Mouse (Mus musculus): ENCODE results near the gene Sufu. TPM values are rescaled to one million over a fixed set of nuclear protein-coding genes. Genes with fewer than 3 reads are reported as not detected.
A peak's percentile ranks its signal among the peaks of the same experiment; 100 is the strongest.

Sufu gene
- total RNA-seq, 1 experiment from 2014 or later: 21.3 TPM

DNA sequence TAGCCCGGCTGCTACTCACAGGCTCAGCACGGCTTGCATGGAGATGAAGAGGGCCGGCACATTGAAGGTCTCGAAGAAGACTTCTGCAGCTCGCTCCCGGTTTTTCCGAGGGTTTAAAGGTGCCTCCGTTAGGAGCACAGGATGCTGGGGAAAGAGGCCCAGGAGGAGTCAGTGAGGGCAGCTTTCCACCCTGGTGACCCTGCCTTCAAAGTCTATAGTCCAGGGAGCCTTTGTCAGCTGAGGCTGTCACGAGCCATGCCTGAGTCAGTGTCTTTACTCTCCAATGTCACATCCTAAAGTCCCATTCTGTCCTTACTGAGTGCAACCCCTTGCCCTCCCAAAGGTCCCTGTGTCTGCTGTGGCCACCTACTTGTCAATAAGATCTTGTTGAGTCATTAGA is 14.4 kb upstream of the Sufu start:
- ATAC-seq (ENCODE audit: extremely low read depth, insufficient number of reproducible peaks, low FRiP score, poor library complexity, severe bottlenecking): no peak

DNA sequence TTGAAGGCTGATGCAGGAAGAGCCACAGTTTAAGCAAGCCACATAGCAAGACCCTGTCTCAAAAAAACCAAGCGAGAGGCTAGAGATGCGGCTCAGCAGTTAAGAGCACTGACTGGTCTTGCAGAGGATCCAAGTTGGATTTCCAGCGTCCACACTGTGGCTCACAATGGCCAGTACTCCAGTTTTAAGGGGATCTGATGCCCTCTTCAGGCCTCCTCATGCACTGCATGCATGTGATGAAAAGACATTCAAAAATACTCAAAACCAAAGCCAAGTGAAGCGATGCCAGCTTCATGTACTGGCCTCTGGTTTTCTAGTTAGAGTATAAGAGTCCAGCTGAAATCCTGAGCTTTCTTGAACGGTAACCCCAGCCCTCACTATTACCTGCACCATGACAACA is 6.8 kb upstream of the Sufu start:
- ATAC-seq (ENCODE audit: extremely low read depth, insufficient number of reproducible peaks, low FRiP score, poor library complexity, severe bottlenecking): no peak

DNA sequence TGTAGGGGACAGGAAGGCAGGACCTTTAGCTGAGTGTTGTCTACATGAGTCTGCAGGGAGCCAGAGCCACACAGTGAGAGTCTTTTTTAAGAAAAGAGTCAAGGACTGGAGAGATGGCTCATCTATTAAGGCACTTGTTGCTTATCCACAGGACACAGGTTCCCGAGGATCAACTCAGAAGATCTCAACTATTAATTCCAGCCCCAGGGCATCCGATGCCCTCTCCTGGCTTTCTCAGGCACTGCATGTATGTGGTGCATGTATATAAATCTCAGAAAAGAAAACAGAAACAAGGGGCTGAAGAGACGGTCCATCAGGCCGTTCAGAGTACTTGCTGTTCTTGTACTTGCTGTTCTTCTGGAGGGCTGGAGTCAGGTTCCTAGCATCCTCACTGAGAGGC is 4.7 kb upstream of the Sufu start:
- ATAC-seq (ENCODE audit: extremely low read depth, insufficient number of reproducible peaks, low FRiP score, poor library complexity, severe bottlenecking): no peak

DNA sequence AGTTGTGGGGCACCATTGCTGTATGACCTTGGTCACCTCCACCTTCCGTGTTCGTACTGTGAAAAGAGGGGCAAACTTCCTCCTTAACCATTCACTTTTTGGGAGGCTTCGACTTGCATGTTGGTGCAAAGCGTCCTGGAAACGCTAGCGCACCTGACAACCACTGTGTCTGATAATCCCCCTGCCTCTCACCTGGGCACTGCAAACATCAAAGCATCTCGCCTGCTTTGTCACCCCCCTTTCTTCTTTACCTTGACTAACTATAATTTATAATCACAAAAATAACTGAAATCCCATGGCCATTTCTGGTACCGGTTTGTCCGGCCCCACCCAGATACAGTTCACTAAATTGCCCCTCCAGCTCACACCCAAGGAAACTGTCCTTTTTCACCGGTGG is 2.0 kb upstream of the Sufu start:
- ATAC-seq (ENCODE audit: extremely low read depth, insufficient number of reproducible peaks, low FRiP score, poor library complexity, severe bottlenecking): no peak

DNA sequence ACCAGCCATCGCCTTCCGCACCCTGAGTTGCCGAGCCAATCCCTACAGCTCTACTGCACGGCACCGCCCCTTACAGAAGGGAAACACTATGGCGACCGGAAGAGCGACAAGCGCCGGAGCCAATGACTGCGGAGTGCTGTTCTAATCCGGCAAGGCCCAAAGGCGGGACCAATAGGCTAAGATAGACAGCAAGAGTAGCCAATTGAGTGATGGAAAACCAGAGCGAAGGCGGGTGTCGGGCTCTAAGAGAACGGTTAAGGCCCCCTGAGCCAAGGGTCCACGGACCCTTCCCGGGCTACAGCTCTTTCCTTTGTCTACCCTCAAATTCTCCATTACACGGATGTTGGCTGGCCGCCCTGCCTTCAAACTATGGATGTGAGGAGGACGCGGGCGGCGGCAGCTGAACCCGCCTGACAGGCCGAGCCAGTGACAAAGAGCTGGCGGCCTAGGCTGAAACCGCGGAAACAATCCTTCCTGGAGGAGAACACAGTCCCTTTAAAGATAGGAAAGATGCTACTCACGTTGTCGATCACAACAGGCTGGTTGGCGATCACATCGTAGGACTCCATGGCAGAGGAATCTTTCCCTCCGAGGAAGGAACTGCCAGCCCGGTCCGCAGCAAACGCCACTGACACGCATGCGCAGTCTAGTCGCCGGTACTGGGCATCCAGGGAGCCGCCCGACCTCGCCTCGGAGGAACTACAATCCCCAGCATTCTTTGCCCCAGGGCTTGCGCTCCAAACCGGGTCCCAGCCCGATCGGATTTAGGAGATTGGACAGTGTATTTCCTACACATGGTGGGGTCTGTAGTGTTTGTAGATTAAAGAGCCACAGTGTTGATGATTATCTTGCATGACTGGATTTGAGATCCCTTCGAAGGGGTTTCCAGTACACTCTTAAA is 1.3 kb upstream of the Sufu start, which contains the start of gene Actr1a:
TSS of gene Actr1a (minus strand) at position 640 of the 901 bp plus-strand sequence.
- peak; percentile 82 for ATAC-seq (ENCODE audit: extremely low read depth, insufficient number of reproducible peaks, low FRiP score, poor library complexity, severe bottlenecking)

DNA sequence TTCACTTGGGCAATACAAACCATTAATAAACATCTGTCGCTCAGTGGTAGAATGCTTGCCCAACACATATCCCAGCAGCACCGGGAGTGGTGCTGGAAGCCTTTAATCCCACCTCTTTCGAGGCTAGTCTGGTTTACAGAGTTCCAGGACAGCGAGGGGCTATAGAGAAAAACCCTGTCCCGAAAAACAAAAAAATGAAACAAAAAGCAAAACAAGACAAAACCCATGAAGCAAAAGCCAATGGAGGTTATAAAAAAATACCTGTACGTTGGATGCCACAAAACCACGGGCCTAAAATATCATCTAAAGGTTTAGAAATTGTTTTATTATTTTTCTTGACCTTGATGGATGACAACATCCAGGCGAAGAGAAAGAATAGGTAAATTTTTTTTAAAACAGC is 587 bp upstream of the Sufu start:
- no peak for ATAC-seq (ENCODE audit: extremely low read depth, insufficient number of reproducible peaks, low FRiP score, poor library complexity, severe bottlenecking)

DNA sequence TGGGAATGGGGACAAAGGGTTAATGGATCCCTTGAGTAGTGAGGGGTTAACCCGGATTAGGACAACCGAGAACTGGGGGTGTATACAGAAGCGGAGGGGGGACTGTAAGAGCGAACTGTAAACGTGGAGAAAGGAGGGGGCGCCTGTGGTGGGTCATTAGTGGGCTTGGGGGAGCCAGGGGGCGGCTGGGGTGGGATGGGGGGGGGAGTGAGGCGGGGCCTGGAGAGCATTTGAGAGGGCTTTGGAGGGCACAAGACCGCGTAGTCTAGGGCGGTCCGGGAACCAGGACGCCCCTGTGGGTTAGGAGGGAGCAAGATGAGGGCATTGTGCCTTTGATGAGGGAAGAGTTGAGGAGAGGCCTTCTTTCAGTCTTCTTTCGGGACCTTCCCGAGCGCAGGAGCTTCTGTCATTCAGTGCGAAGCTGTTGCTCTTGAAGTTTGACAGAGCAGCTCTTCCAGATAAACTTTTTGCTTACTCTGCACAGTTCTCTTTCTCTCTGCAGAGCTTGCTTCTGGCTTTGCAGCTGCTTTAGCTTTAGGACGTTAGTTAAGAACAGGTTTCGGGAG is 823 bp downstream of the Sufu start:
- no peak for ATAC-seq (ENCODE audit: extremely low read depth, insufficient number of reproducible peaks, low FRiP score, poor library complexity, severe bottlenecking)

DNA sequence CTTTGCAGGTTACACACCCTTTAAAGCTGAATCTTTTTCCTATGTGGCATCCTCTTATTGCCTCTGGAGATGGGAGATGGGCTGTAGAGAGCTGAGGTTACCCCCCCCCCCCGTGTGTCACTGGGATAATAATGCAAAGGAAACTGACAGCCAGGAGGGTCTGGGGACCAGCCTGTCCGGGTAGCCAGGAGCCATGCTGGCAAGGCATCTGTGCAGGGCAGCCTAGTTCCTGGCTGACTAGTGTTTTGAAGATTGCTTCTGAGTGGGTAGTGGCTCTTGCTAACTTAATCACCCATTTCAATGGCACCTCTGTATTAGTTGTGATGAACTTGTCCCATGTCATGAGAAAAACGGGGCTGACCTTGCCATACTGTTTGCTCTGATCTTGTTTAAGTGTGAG is 1.7 kb downstream of the Sufu start:
- no peak for ATAC-seq (ENCODE audit: extremely low read depth, insufficient number of reproducible peaks, low FRiP score, poor library complexity, severe bottlenecking)

DNA sequence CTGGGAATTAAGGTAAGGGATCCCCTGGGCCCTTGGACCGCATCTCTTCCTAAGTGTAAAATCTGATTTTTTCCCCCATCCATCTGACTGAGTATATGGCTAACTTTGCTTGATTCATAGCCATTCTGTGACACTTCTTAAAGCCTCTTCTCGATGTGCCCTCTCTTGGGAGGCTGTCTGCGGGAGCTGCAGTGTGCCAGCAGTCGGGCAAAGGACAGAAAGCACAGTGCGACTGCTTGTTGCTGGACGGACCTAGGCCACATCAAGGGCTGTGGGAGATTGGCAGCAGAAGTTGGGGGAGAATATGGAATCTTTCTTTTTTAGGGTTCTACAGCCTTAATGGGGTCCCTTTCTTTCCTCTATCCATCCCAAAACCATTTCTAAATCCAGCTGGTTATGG is 2.7 kb downstream of the Sufu start:
- ATAC-seq (ENCODE audit: extremely low read depth, insufficient number of reproducible peaks, low FRiP score, poor library complexity, severe bottlenecking): no peak

DNA sequence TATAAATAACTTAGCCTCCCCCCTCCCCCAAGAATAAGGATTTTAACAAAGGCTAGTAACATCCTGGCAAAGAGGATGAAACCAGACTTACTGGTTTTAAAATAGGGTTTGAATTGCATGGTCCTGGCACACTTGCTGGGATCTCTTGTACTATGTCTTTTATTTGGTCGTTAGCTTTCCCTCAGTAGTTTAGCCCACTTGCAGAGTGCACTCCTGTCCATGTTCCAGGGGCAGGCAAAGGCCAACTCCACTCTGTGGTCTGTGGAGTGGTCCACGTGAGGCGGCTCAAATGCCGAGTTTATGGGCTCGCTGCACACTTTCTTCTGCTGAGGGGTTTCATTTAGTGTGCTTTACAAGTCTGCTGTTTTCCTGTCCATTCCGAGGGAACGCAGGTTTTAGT is 3.2 kb downstream of the Sufu start:
- ATAC-seq (ENCODE audit: extremely low read depth, insufficient number of reproducible peaks, low FRiP score, poor library complexity, severe bottlenecking): no peak

DNA sequence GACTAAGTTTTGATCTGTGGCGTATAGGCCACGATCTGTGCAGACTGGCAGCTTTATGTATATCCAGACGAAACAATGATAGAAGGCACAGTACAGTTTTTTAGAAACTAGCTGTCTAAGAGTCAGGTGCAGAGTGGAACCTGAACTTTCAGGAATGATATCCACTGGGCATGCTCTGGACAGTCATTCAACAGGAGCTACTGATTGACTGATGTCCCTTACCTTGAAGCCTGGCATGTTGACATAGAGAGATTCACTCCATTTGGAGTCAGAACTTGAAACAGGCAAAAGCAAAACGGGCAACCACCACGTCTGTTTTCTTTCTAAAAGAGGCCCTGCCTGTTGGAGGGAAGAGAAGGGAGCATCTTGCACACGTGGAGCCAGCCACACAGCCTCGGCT is 3.9 kb downstream of the Sufu start:
- ATAC-seq (ENCODE audit: extremely low read depth, insufficient number of reproducible peaks, low FRiP score, poor library complexity, severe bottlenecking): no peak

DNA sequence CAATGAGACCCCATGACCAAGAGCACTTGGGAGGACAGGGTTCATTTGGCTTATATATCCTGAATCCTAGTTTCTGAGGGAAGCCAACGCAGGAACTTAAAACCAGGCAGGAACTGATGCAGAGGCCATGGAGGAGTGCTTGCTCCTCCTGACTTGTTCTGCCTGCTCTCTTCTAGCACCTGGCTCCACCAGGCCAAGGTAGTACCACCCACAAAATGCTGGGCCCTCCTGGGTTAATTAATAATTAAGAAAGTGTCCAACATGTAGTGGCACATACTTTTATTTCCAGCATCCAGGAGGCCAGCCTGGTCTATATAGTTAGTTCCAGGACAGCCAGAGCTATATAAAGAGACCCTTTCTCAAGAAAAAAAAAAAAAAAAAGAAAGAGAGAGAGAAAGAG is 7.3 kb downstream of the Sufu start:
- ATAC-seq (ENCODE audit: extremely low read depth, insufficient number of reproducible peaks, low FRiP score, poor library complexity, severe bottlenecking): no peak

DNA sequence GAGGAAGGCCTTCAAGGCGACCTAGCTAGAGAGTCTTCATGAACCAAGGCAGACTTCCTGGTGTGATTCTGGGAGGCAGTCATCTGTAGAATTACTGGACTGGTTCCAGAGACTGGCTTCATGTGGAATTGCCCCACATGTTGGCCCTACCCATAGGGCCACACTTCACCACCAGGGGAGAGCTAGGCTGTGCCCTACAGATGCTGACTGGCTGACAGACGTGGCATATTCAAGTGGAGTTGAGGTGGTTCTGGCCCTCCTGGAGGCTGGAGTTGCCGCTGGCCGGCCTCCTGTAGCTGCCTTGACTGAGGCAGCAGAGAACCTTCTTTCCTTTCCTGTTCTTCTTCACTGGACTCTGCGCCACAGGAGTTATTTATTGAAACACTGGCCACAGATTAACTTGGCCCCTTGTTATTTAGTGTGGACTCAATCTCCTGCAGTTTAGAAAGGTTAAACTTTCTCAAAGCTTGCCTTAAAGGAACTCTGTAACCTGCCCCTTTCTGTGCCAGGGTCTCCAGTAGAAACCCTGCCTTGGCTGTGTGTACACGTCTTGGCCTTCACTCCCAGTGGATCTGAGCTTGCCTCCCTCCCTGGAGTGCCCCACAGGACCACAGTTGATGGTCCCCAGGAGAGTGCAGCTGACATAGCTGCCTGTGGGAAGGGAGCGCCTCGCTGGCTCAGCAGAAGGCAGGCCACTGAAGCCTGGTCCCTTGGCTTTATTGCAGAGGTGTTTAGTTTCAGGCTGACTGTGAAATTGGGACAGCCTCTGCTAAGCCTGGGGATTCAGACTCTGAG is 10.1 kb downstream of the Sufu start:
- no peak for ATAC-seq (ENCODE audit: extremely low read depth, insufficient number of reproducible peaks, low FRiP score, poor library complexity, severe bottlenecking)

DNA sequence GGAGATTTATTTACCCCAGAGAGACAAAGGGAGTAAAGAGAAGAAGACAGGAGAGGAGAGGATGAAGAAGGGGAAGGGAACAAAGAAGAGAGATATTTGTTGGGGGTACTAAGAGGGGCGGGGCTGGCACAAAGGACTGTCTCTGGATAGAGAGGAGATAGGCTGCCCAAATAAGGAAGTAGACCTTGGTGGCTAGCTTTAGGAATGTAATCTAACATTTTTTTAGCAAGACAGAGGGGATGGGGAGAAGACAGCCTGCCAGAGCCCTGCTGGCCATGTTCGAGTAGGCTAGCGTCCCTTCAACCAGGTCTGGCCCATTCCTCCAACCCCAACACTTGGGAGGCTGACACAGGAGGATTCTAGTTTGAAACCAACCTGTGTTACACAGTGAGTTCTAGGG is 12.8 kb downstream of the Sufu start:
- no peak for ATAC-seq (ENCODE audit: extremely low read depth, insufficient number of reproducible peaks, low FRiP score, poor library complexity, severe bottlenecking)

DNA sequence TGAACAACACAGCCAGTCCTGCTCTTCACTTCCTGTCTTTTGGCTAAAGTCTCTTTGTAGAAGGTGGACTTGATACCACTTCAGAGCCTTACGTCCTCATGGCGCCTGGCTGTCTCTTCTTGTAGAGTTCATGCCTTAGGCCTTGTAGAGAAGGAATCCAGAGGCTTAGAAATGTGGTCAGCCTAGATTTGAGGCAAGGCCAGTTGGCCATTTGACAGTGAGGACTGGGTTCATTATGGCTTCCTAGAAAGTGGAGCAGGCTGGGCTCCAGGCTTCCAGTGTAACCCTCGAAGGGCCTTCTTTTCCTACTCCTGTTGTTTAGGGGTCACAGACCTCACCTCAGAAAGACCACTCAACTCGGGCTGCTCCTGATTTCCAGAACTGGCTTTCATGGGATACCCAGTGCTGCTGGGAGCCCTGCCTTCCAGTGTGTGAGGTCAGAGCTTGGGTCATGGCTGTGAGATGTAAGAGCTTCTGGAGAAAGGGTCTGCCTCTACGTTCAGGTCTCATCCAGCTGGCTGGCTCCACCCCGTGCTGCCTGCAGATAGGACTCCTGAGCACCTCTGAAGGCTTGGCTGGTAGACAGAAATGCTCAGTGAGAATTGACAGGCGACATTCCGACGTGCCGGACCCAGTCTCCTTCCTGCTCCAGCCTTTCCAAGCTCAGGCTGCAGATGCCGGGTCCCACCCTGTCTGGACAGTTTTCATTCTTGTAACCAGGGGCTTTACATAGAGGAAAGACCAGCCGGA is 15.5 kb downstream of the Sufu start:
- ATAC-seq (ENCODE audit: extremely low read depth, insufficient number of reproducible peaks, low FRiP score, poor library complexity, severe bottlenecking): no peak

DNA sequence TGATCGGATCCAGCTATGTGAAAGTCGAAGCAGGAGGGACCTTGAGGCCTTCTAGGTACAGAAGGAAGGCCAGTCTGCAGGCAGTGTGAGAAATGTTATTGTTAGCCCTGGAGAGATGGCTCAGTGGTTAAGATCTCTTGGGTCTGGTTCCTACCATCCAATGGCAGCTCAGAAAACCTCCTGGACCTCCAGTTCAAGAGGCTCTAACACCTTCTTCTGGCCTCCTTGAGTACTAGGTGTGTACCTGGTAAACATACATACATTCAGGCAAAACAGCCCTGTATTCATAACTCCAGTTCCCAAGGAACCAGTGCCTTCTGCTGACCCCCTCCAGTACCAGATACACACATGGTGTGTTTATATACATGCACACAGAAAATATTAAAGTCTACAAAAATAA is 17.3 kb downstream of the Sufu start:
- ATAC-seq (ENCODE audit: extremely low read depth, insufficient number of reproducible peaks, low FRiP score, poor library complexity, severe bottlenecking): no peak

DNA sequence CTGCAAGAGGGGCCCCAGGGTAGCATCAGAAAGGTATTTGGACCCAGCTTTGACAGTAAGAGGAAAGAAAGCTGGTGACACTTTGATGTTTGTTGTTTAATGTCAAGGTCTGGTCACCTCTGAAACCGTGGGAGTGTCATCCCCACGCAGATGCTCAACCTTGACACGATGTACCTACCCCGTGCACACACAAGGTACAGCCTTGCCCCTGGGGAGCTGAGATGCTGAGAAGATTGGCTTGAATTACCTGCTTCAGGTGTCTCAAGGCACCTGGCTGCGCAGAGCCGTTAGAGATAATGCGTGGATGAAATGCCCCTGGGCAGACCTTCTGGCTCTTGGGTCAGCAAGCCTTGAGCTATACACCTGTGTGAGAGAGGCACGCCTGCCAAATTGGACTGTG is 17.8 kb downstream of the Sufu start:
- no peak for ATAC-seq (ENCODE audit: extremely low read depth, insufficient number of reproducible peaks, low FRiP score, poor library complexity, severe bottlenecking)

DNA sequence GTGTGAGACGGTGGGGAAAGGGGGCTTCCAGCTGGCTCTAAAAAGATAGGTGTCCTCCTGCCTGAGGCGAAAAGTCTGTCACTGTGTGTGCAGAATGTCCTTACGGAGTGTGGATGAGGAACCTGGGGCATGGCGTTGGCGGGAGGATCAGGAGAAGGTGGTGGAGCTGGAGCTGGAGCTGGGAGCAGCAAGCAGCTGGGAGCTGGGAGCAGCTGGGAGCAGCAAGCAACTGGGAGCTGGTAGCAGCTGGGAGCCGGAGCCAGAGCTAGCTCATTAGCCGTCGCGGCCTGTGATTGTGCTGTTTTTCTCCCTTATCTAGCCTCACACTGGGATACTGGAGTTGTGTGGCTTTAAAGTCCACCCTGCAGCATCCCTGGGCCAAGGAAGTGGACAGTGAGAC is 19.6 kb downstream of the Sufu start:
- no peak for ATAC-seq (ENCODE audit: extremely low read depth, insufficient number of reproducible peaks, low FRiP score, poor library complexity, severe bottlenecking)

DNA sequence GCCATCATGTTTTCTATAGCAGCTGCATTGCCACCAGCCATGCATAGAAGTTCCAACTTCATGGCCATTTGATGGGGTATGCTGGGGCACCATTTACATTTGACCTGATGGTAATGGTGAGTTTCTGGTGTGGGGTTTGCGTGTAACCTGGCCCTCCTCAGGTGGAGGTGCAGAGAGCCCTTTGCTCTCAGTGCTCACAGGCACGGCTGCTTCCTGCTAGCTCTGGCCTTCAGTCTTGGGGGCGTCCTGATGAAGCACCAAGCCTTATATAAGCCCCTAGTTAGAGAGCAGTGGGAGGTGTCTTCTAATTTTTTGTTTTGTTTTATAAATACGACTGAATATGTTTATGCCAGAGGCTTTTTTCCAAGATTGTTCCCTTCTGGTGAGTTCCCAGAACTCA is 21.4 kb downstream of the Sufu start:
- no peak for ATAC-seq (ENCODE audit: extremely low read depth, insufficient number of reproducible peaks, low FRiP score, poor library complexity, severe bottlenecking)

All from neutrophil, adult 5-6 weeks (primary cell).